Mouse (Mus musculus) hindbrain, embryonic 11.5 days (tissue): ENCODE results near the gene Tmem267. TPM values are rescaled to one million over a fixed set of nuclear protein-coding genes. Genes with fewer than 3 reads are reported as not detected.

Experiments used
- ATAC-seq: fragments of 200-750 bp; cut with Nextera tagmentation; 2 replicates; pipeline ENCODE4 v1.8.0; 2017; ENCODE audit warnings: mild to moderate bottlenecking, moderate TSS enrichment, moderate library complexity; ENCODE audit not compliant: low FRiP score
- DNase-seq: peaks from one replicate; pipeline ENCODE4 v3.0.0-alpha.2; 2015; ENCODE audit warnings: low spot score
- H3K27ac ChIP-seq: fragments of 300-500 bp; sonication (generic); 2 replicates; pipeline ENCODE4 v1.5.1; 2014; ENCODE audit warnings: mild to moderate bottlenecking, low read depth, low read length
- H3K27me3 ChIP-seq: fragments of 300-500 bp; sonication (generic); 2 replicates; pipeline ENCODE4 v1.6.1; 2014; ENCODE audit warnings: mild to moderate bottlenecking, low read length, moderate library complexity, mixed read lengths; ENCODE audit not compliant: control insufficient read depth, insufficient read depth
- H3K36me3 ChIP-seq: fragments of 300-500 bp; sonication (generic); 2 replicates; pipeline ENCODE4 v1.6.1; 2014; ENCODE audit warnings: mild to moderate bottlenecking, low read length, moderate library complexity, mixed read lengths; ENCODE audit not compliant: control insufficient read depth, insufficient read depth
- H3K4me1 ChIP-seq: fragments of 300-500 bp; sonication (generic); replicated peaks from 2 replicates; pipeline ENCODE4 v1.6.1; 2014; ENCODE audit warnings: low read length, mixed read lengths; ENCODE audit not compliant: control insufficient read depth, insufficient read depth
- H3K4me2 ChIP-seq: fragments of 300-500 bp; sonication (generic); replicated peaks from 2 replicates; pipeline ENCODE4 v1.6.1; 2014; ENCODE audit warnings: mild to moderate bottlenecking, low read depth, low read length
- H3K4me3 ChIP-seq: fragments of 300-500 bp; sonication (generic); 2 replicates; pipeline ENCODE4 v1.5.1; 2014; ENCODE audit warnings: low read depth, low read length
- H3K9ac ChIP-seq: fragments of 300-500 bp; sonication (generic); 2 replicates; pipeline ENCODE4 v1.6.1; 2014; ENCODE audit warnings: low read depth, low read length
- H3K9me3 ChIP-seq: fragments of 300-500 bp; sonication (generic); 2 replicates; pipeline ENCODE4 v1.6.1; 2016; ENCODE audit warnings: low read length; ENCODE audit not compliant: control insufficient read depth
- WGBS: fragments of 180-500 bp; shearing (Covaris S2); extraction: QIAGEN DNeasy Blood & Tissue Kit; methylation state at CpG from one replicate; pipeline ENCODE4 v1.1.7; 2014; 5-methylcytosine and 5-hydroxymethylcytosine counted together
- polyA plus RNA-seq: library from polyadenylated mRNA; unstranded; fragments of >200 nt; fragmentation: Nextera tagmentation; extraction: Ambion mirVana; gene quantifications from 2 replicates; pipeline ENCODE4 v1.2.1, GENCODE M21; 2014

The Tmem267 gene
- polyA plus RNA-seq, 1 experiment from 2014 or later: 1.9 TPM

GRCm38 (mm10) chr13:119649699-119650046 is 161.8 kb downstream of the Tmem267 start:
- ATAC-seq (no peak), DNase-seq (no peak)
- H3K4me2 ChIP-seq: no peak overlapping the region
- no peaks in the 10 kb centered on the region for H3K9me3 ChIP-seq
- no peak overlapping the region for H3K9ac ChIP-seq
- H3K27me3 ChIP-seq: no peaks in the 10 kb centered on the region
- no peak overlapping the region for H3K27ac ChIP-seq
- WGBS: 93% methylated on average over 1 of the region's 1 CpGs
- H3K4me3 ChIP-seq: no peak overlapping the region
- H3K36me3 ChIP-seq: no peaks in the 10 kb centered on the region
- H3K4me1 ChIP-seq: no peaks in the 10 kb centered on the region

GRCm38 (mm10) chr13:119654734-119655133 is 166.9 kb downstream of the Tmem267 start:
- Histone ChIP-seq H3K4me3 (no peak overlapping the region), H3K4me2 (no peak overlapping the region), H3K4me1 (no peaks in the 10 kb centered on the region), H3K36me3 (no peaks in the 10 kb centered on the region), H3K9me3 (no peaks in the 10 kb centered on the region), H3K27ac (no peak overlapping the region), H3K27me3 (no peaks in the 10 kb centered on the region), H3K9ac (no peak overlapping the region)
- 95% methylated on average over 2 of the region's 2 CpGs for WGBS
- ATAC-seq (no peak), DNase-seq (no peak)

GRCm38 (mm10) chr13:119656246-119656645 is 168.4 kb downstream of the Tmem267 start:
- Histone ChIP-seq H3K27me3 (no peaks in the 10 kb centered on the region), H3K9ac (no peak overlapping the region), H3K4me2 (no peak overlapping the region), H3K9me3 (no peaks in the 10 kb centered on the region), H3K4me3 (no peak overlapping the region), H3K4me1 (no peaks in the 10 kb centered on the region), H3K27ac (no peak overlapping the region), H3K36me3 (no peaks in the 10 kb centered on the region)
- 88% methylated on average over 2 of the region's 2 CpGs for WGBS
- DNase-seq: no peak
- ATAC-seq: no peak

- no peaks in the 10 kb centered on the region for H3K4me1 ChIP-seq
- H3K36me3 ChIP-seq: no peaks in the 10 kb centered on the region
- H3K27me3 ChIP-seq: no peaks in the 10 kb centered on the region
- no peak overlapping the region for H3K4me2 ChIP-seq
- WGBS: 89% methylated on average over 6 of the region's 6 CpGs
- no peak overlapping the region for H3K9ac ChIP-seq
- DNase-seq (no peak), ATAC-seq (no peak)
- no peak overlapping the region for H3K4me3 ChIP-seq
- no peaks in the 10 kb centered on the region for H3K9me3 ChIP-seq
- H3K27ac ChIP-seq: no peak overlapping the region
These were observed 169.1 kb downstream of the Tmem267 start for GRCm38 (mm10) chr13:119656846-119657416.

Other genes with a start within 250 kb of the Tmem267 start
- 141 and 149 TPM in 2 replicates for gene Paip1, start 59.4 kb upstream of the Tmem267 start, polyA plus RNA-seq
- 93.3 and 105 TPM in 2 replicates for gene 4833420G17Rik, start 25.3 kb upstream of the Tmem267 start, polyA plus RNA-seq
- 1.0 and 1.1 TPM in 2 replicates for gene 3110070M22Rik, start 344 bp downstream of the Tmem267 start, polyA plus RNA-seq
- gene Ccl28, start 135.8 kb downstream of the Tmem267 start, polyA plus RNA-seq: 0.15 TPM in 1 of 2 replicates, not detected in the other
- 493 and 527 TPM in 2 replicates for gene Hmgcs1, start 202.3 kb downstream of the Tmem267 start, polyA plus RNA-seq